Mouse (Mus musculus) small intestine, adult 2 months (tissue): ENCODE measurements around the gene Adgrg1.

Source experiments
- CTCF ChIP-seq: fragments of 200-500 bp; IDR thresholded peaks from 2 replicates; pipeline ENCODE4 v1.5.1; 2012; ENCODE audit warnings: low read depth, mild to moderate bottlenecking, control low read depth, inconsistent platforms, low read length, moderate library complexity, mixed read lengths; ENCODE audit not compliant: insufficient replicate concordance, insufficient read length; ENCODE audit errors: extremely low read depth
- POLR2A ChIP-seq: fragments of 200-500 bp; IDR thresholded peaks from 2 replicates; pipeline ENCODE4 v1.6.1; 2012; ENCODE audit warnings: low read depth, mild to moderate bottlenecking, control low read depth, inconsistent platforms, low read length, moderate library complexity

DNA sequence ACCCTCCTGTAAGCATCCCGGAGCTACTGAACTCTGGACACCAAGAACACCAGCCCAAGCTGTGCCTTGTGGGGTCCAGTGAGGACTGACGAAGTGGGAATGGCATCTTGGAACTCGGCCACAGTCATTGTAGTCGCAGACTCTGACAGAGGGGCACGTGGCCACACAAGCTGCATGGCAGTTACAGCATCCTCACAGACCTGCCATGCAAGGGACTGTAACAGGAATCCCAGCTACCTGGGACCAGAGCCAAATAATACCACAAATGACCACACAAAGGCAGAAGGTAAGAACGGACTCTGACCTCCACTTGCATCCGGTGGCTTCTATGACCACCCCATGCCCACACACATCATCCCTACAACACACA is 20.2 kb upstream of the Adgrg1 start:
- TF ChIP-seq POLR2A (no peak), CTCF (no peak)
